Mouse (Mus musculus): ENCODE results near the gene Aacs. TPM values are rescaled to one million over a fixed set of nuclear protein-coding genes. Genes with fewer than 3 reads are reported as not detected.

Aacs gene
- total and polyA plus RNA-seq, 3 experiments, result 32.8 to 79.5 TPM; not detected in 1

- no peak for DNase-seq (ENCODE audit: low read depth, low spot score)
- TF ChIP-seq CHD2 (IDR thresholded peaks at IDR 0.05; ENCODE audit: low read length) (no peak), USF1 (IDR thresholded peaks at IDR 0.05; ENCODE audit: low read depth, low read length) (no peak), ELF1 (IDR thresholded peaks at IDR 0.05; ENCODE audit: low read depth, low read length) (no peak), USF2 (IDR thresholded peaks at IDR 0.05; ENCODE audit: borderline replicate concordance in 1 of 2, insufficient read depth in 1 of 2, low read depth in 1 of 2, low read length in 2 of 2) (no peak)
- peaks cover 91% of the 10 kb centered on the region for H3K79me2 ChIP-seq (ENCODE audit: control insufficient read depth, insufficient read depth, low read length, poor library complexity)
- H3K27me3 ChIP-seq (ENCODE audit: control insufficient read depth in 1 of 2, insufficient read depth in 2 of 2, low read length in 2 of 2), result no peaks in the 10 kb centered on the region
- H3K9me3 ChIP-seq (replicated peaks; ENCODE audit: insufficient read depth, low read length), result no peaks in the 10 kb centered on the region
- H3K27ac ChIP-seq (ENCODE audit: control insufficient read depth, low read depth, low read length), result no peak overlapping the region
- H3K4me1 ChIP-seq (ENCODE audit: control insufficient read depth in 1 of 2, insufficient read depth in 2 of 2, low read length in 2 of 2), result peaks cover 9 to 23% of the 10 kb centered on the region in 2 experiments
- peaks cover 17 to 27% of the 10 kb centered on the region in 2 experiments for H3K36me3 ChIP-seq (ENCODE audit: control insufficient read depth in 1 of 2, insufficient read depth in 2 of 2, low read length in 2 of 2)
- H3K4me3 ChIP-seq (ENCODE audit: control insufficient read depth in 1 of 2, insufficient read depth in 1 of 2, low read depth in 2 of 2, low read length in 2 of 2), result no peak overlapping the region
- H3K9ac ChIP-seq (ENCODE audit: control insufficient read depth, low read depth, low read length, poor library complexity, severe bottlenecking), result no peak overlapping the region
Observed at GRCm38 (mm10) chr5:125446344-125446743, 29.3 kb upstream of the Aacs start.

- Histone ChIP-seq H3K4me3 (ENCODE audit: control insufficient read depth in 1 of 2, insufficient read depth in 1 of 2, low read depth in 2 of 2, low read length in 2 of 2) (no peak overlapping the region), H3K27me3 (ENCODE audit: control insufficient read depth in 1 of 2, insufficient read depth in 2 of 2, low read length in 2 of 2) (no peaks in the 10 kb centered on the region), H3K79me2 (ENCODE audit: control insufficient read depth, insufficient read depth, low read length, poor library complexity) (peaks cover 82% of the 10 kb centered on the region), H3K27ac (ENCODE audit: control insufficient read depth, low read depth, low read length) (no peak overlapping the region), H3K4me1 (ENCODE audit: control insufficient read depth in 1 of 2, insufficient read depth in 2 of 2, low read length in 2 of 2) (peaks cover 9 to 23% of the 10 kb centered on the region in 2 experiments), H3K9ac (ENCODE audit: control insufficient read depth, low read depth, low read length, poor library complexity, severe bottlenecking) (no peak overlapping the region), H3K36me3 (ENCODE audit: control insufficient read depth in 1 of 2, insufficient read depth in 2 of 2, low read length in 2 of 2) (peaks cover 17 to 25% of the 10 kb centered on the region in 2 experiments), H3K9me3 (replicated peaks; ENCODE audit: insufficient read depth, low read length) (no peaks in the 10 kb centered on the region)
- no peak for TF ChIP-seq ZNF384 (IDR thresholded peaks at IDR 0.05; ENCODE audit: low read depth, low read length)
- no peak for TF ChIP-seq ZC3H11A (IDR thresholded peaks at IDR 0.05; ENCODE audit: low read depth, low read length)
- TF ChIP-seq POLR2A (IDR thresholded peaks at IDR 0.05; ENCODE audit: control insufficient read depth in 1 of 2, insufficient read depth in 1 of 2, low read depth in 1 of 2, low read length in 2 of 2, poor library complexity in 1 of 2), result 0 out of 4 replicates have a peak, but pooled peaks of 1 of the 2 experiments have one; percentile 11
- TF ChIP-seq CHD1 (IDR thresholded peaks at IDR 0.05; ENCODE audit: low read depth, low read length), result no peak
- no peak for DNase-seq (ENCODE audit: low read depth, low spot score)
Observed at GRCm38 (mm10) chr5:125448026-125448425, 27.6 kb upstream of the Aacs start.

- no peak overlapping the region for H3K9ac ChIP-seq (ENCODE audit: control insufficient read depth, low read depth, low read length, poor library complexity, severe bottlenecking)
- no peaks in the 10 kb centered on the region for H3K9me3 ChIP-seq (replicated peaks; ENCODE audit: insufficient read depth, low read length)
- peaks cover 9 to 20% of the 10 kb centered on the region in 2 experiments for H3K4me1 ChIP-seq (ENCODE audit: control insufficient read depth in 1 of 2, insufficient read depth in 2 of 2, low read length in 2 of 2)
- H3K36me3 ChIP-seq (ENCODE audit: control insufficient read depth in 1 of 2, insufficient read depth in 2 of 2, low read length in 2 of 2), result peaks cover 17 to 19% of the 10 kb centered on the region in 2 experiments
- no peak overlapping the region for H3K4me3 ChIP-seq (ENCODE audit: control insufficient read depth in 1 of 2, insufficient read depth in 1 of 2, low read depth in 2 of 2, low read length in 2 of 2)
- no peak for DNase-seq (ENCODE audit: low read depth, low spot score)
- H3K79me2 ChIP-seq (ENCODE audit: control insufficient read depth, insufficient read depth, low read length, poor library complexity), result peaks cover 77% of the 10 kb centered on the region
- no peaks in the 10 kb centered on the region for H3K27me3 ChIP-seq (ENCODE audit: control insufficient read depth in 1 of 2, insufficient read depth in 2 of 2, low read length in 2 of 2)
- H3K27ac ChIP-seq (ENCODE audit: control insufficient read depth, low read depth, low read length), result no peak overlapping the region
- TF ChIP-seq NRF1 (IDR thresholded peaks at IDR 0.05; ENCODE audit: insufficient read depth, low read depth, low read length, poor library complexity, severe bottlenecking) (no peak), TBP (IDR thresholded peaks at IDR 0.05; ENCODE audit: low read depth, low read length) (no peak)
Observed at GRCm38 (mm10) chr5:125448631-125449030, 27.0 kb upstream of the Aacs start.
